Mouse (Mus musculus) liver, adult 2 months (tissue): ENCODE results near the gene Pald1.

Experiments used
- CTCF ChIP-seq: fragments of 200-500 bp; IDR thresholded peaks from 2 replicates; pipeline ENCODE4 v1.5.1; 2011; ENCODE audit warnings: low read depth, low read length, control low read depth
- POLR2A ChIP-seq: fragments of 200-500 bp; IDR thresholded peaks from 2 replicates; pipeline ENCODE4 v1.6.1; 2011; ENCODE audit warnings: low read length, control low read depth; ENCODE audit not compliant: insufficient read depth; ENCODE audit errors: extremely low read depth

DNA sequence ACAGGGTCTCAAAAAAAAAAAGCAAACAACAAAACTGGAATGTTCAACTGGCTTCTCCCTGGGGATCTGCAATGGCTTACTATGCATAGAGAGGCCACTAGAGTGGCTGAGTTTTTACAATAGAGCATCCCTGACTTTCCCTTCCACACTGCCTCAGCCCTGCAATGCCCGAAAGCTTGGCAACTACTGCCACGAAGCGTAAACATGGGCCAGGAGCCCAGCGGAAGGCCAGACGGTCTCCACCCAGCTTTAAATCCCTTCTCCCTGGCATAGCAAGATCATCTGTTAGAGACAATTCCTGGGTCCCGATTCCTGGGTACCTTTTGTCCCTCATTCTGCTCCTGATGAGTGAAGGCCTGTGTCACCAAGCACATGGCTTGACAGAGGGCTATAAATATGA lies 79.3 kb downstream of the Pald1 start:
- no peak for TF ChIP-seq CTCF
- no peak for TF ChIP-seq POLR2A
